Mouse (Mus musculus): ENCODE results near the gene Nav2. TPM values are rescaled to one million over a fixed set of nuclear protein-coding genes. Genes with fewer than 3 reads are reported as not detected.
A peak's percentile ranks its signal among the peaks of the same experiment; 100 is the strongest.

Gene Nav2
- polyA plus RNA-seq, 1 experiment from 2014 or later = 22.2 TPM

- WGBS = 86% methylated on average over 6 of the region's 6 CpGs
- H3K36me3 ChIP-seq = no peaks in the 10 kb centered on the region
Observed at GRCm38 (mm10) chr7:49093596-49093995, 185.1 kb downstream of the Nav2 start.

GRCm38 (mm10) chr7:49094531-49094930 is 186.0 kb downstream of the Nav2 start:
- 90% methylated on average over 3 of the region's 3 CpGs for WGBS
- no peak overlapping the region for H3K4me2 ChIP-seq (replicated peaks)
- no peaks in the 10 kb centered on the region for H3K9me3 ChIP-seq
- H3K4me3 ChIP-seq (replicated peaks) = no peak overlapping the region
- H3K27ac ChIP-seq = no peak overlapping the region
- H3K36me3 ChIP-seq = no peaks in the 10 kb centered on the region
- peaks cover 32% of the 10 kb centered on the region for H3K4me1 ChIP-seq (replicated peaks)
- no peak for ATAC-seq
- no peak overlapping the region for H3K9ac ChIP-seq (replicated peaks)
- peaks cover 19% of the 10 kb centered on the region; the same call in 1 of the 2 replicates for H3K27me3 ChIP-seq

More at GRCm38 (mm10) chr7:49093596-49093995, 185.1 kb downstream of the Nav2 start:
- Histone ChIP-seq H3K4me2 (replicated peaks) (no peak overlapping the region), H3K9me3 (no peaks in the 10 kb centered on the region), H3K4me1 (replicated peaks) (peaks cover 32% of the 10 kb centered on the region), H3K4me3 (replicated peaks) (no peak overlapping the region), H3K27ac (no peak overlapping the region), H3K9ac (replicated peaks) (no peak overlapping the region), H3K27me3 (peaks cover 16% of the 10 kb centered on the region; the same call in 1 of the 2 replicates)
- ATAC-seq = no peak

GRCm38 (mm10) chr7:49101291-49101690 is 192.8 kb downstream of the Nav2 start:
- Histone ChIP-seq H3K9me3 (no peaks in the 10 kb centered on the region), H3K36me3 (no peaks in the 10 kb centered on the region), H3K9ac (replicated peaks) (no peak overlapping the region), H3K4me1 (replicated peaks) (peaks cover 46% of the 10 kb centered on the region), H3K27ac (no peak overlapping the region), H3K4me3 (replicated peaks) (no peak overlapping the region), H3K4me2 (replicated peaks) (no peak overlapping the region), H3K27me3 (peaks cover 11% of the 10 kb centered on the region; the same call in 1 of the 2 replicates)
- no peak for ATAC-seq
- 90% methylated on average over 1 of the region's 1 CpGs for WGBS

- 58% methylated on average over 3 of the region's 3 CpGs for WGBS
- Histone ChIP-seq H3K4me3 (replicated peaks) (no peak overlapping the region), H3K4me1 (replicated peaks) (peaks cover 55% of the 10 kb centered on the region), H3K27me3 (peaks cover 11% of the 10 kb centered on the region; the same call in 1 of the 2 replicates), H3K9ac (replicated peaks) (no peak overlapping the region), H3K27ac (peak overlapping the region; percentile 35; the same call in 1 of the 2 replicates), H3K36me3 (no peaks in the 10 kb centered on the region), H3K9me3 (no peaks in the 10 kb centered on the region), H3K4me2 (replicated peaks) (no peak overlapping the region)
- no peak for ATAC-seq
Observed at GRCm38 (mm10) chr7:49102223-49102622, 193.7 kb downstream of the Nav2 start.

- ATAC-seq = peak; percentile 86
- H3K9ac ChIP-seq (replicated peaks) = no peak overlapping the region
- H3K4me2 ChIP-seq (replicated peaks) = no peak overlapping the region
- H3K27ac ChIP-seq = peak overlapping the region; percentile 74
- peaks cover 67% of the 10 kb centered on the region for H3K4me1 ChIP-seq (replicated peaks)
- H3K9me3 ChIP-seq = no peaks in the 10 kb centered on the region
- 6% methylated on average over 8 of the region's 8 CpGs for WGBS
- no peak overlapping the region for H3K4me3 ChIP-seq (replicated peaks)
- H3K36me3 ChIP-seq = no peaks in the 10 kb centered on the region
- H3K27me3 ChIP-seq = 0 out of 2 replicates have a peak, but pooled peaks cover 6% of the 10 kb centered on the region
Observed at GRCm38 (mm10) chr7:49104376-49104775, 195.9 kb downstream of the Nav2 start.

- ATAC-seq = peak; percentile 5; the same call in 1 of the 2 replicates
- Histone ChIP-seq H3K4me3 (replicated peaks) (no peak overlapping the region), H3K27ac (peak overlapping the region; percentile 74), H3K9ac (replicated peaks) (no peak overlapping the region), H3K9me3 (no peaks in the 10 kb centered on the region), H3K36me3 (no peaks in the 10 kb centered on the region), H3K4me1 (replicated peaks) (peaks cover 67% of the 10 kb centered on the region), H3K27me3 (0 out of 2 replicates have a peak, but pooled peaks cover 8% of the 10 kb centered on the region), H3K4me2 (replicated peaks) (no peak overlapping the region)
- WGBS = 7% methylated on average over 1 of the region's 1 CpGs
Observed at GRCm38 (mm10) chr7:49104793-49105192, 196.3 kb downstream of the Nav2 start.

GRCm38 (mm10) chr7:49105501-49105900 is 197.0 kb downstream of the Nav2 start:
- Histone ChIP-seq H3K4me3 (replicated peaks) (no peak overlapping the region), H3K27me3 (peaks cover 13% of the 10 kb centered on the region; the same call in 1 of the 2 replicates), H3K9ac (replicated peaks) (no peak overlapping the region), H3K36me3 (no peaks in the 10 kb centered on the region), H3K27ac (peak overlapping the region; percentile 74), H3K4me2 (replicated peaks) (no peak overlapping the region), H3K4me1 (replicated peaks) (peaks cover 66% of the 10 kb centered on the region), H3K9me3 (no peaks in the 10 kb centered on the region)
- ATAC-seq = peak; percentile 37; the same call in 1 of the 2 replicates
- WGBS = 44% methylated on average over 2 of the region's 2 CpGs

GRCm38 (mm10) chr7:49108076-49108475 is 199.6 kb downstream of the Nav2 start:
- Histone ChIP-seq H3K27me3 (peaks cover 22% of the 10 kb centered on the region), H3K4me3 (replicated peaks) (no peak overlapping the region), H3K9ac (replicated peaks) (no peak overlapping the region), H3K9me3 (no peaks in the 10 kb centered on the region), H3K27ac (no peak overlapping the region), H3K4me1 (replicated peaks) (peaks cover 48% of the 10 kb centered on the region), H3K36me3 (no peaks in the 10 kb centered on the region), H3K4me2 (replicated peaks) (no peak overlapping the region)
- WGBS = 80% methylated on average over 5 of the region's 5 CpGs
- no peak for ATAC-seq

GRCm38 (mm10) chr7:49119016-49119415 is 210.5 kb downstream of the Nav2 start:
- Histone ChIP-seq H3K4me1 (replicated peaks) (peaks cover 29% of the 10 kb centered on the region), H3K27me3 (peaks cover 45% of the 10 kb centered on the region), H3K9me3 (no peaks in the 10 kb centered on the region), H3K4me2 (replicated peaks) (no peak overlapping the region), H3K27ac (0 out of 2 replicates have a peak overlapping the region, but pooled peaks have one; percentile 35), H3K4me3 (replicated peaks) (no peak overlapping the region), H3K9ac (replicated peaks) (no peak overlapping the region), H3K36me3 (no peaks in the 10 kb centered on the region)
- ATAC-seq = no peak
- WGBS = 64% methylated on average over 8 of the region's 8 CpGs

- Histone ChIP-seq H3K27ac (peak overlapping the region; percentile 77), H3K4me1 (replicated peaks) (peaks cover 29% of the 10 kb centered on the region), H3K36me3 (no peaks in the 10 kb centered on the region), H3K9me3 (no peaks in the 10 kb centered on the region), H3K27me3 (peaks cover 36% of the 10 kb centered on the region), H3K9ac (replicated peaks) (peak overlapping the region; percentile 60), H3K4me2 (replicated peaks) (peak overlapping the region; percentile 59), H3K4me3 (replicated peaks) (peak overlapping the region; percentile 32)
- peak; percentile 77 for ATAC-seq
- WGBS = 10% methylated on average over 20 of the region's 20 CpGs
Observed at GRCm38 (mm10) chr7:49119794-49120487, 211.4 kb downstream of the Nav2 start.

GRCm38 (mm10) chr7:49120488-49120864 is 212.0 kb downstream of the Nav2 start:
- Histone ChIP-seq H3K27ac (peak overlapping the region; percentile 77), H3K9ac (replicated peaks) (peak overlapping the region; percentile 60), H3K27me3 (peaks cover 36% of the 10 kb centered on the region), H3K4me1 (replicated peaks) (peaks cover 29% of the 10 kb centered on the region), H3K4me2 (replicated peaks) (peak overlapping the region; percentile 59), H3K9me3 (no peaks in the 10 kb centered on the region), H3K36me3 (no peaks in the 10 kb centered on the region), H3K4me3 (replicated peaks) (peak overlapping the region; percentile 32)
- peak; percentile 35; the same call in 1 of the 2 replicates for ATAC-seq
- WGBS = 21% methylated on average over 6 of the region's 6 CpGs

- no peak overlapping the region for H3K4me3 ChIP-seq (replicated peaks)
- H3K27me3 ChIP-seq = peaks cover 32% of the 10 kb centered on the region
- peak; percentile 75 for ATAC-seq
- H3K27ac ChIP-seq = peak overlapping the region; percentile 77; the same call in 1 of the 2 replicates
- H3K36me3 ChIP-seq = no peaks in the 10 kb centered on the region
- H3K4me2 ChIP-seq (replicated peaks) = peak overlapping the region; percentile 59
- H3K9me3 ChIP-seq = no peaks in the 10 kb centered on the region
- peaks cover 29% of the 10 kb centered on the region for H3K4me1 ChIP-seq (replicated peaks)
- 23% methylated on average over 20 of the region's 20 CpGs for WGBS
- peak overlapping the region; percentile 60; the same call in 1 of the 2 replicates for H3K9ac ChIP-seq (replicated peaks)
Observed at GRCm38 (mm10) chr7:49120935-49121691, 212.6 kb downstream of the Nav2 start.

Data from midbrain, embryonic 13.5 days (tissue).